Mouse (Mus musculus) urinary bladder, postnatal 25 days (tissue): ENCODE results near the gene Zc3h7b.
A peak's percentile ranks its signal among the peaks of the same experiment; 100 is the strongest.
"Not testable (repeated sequence)": the region's sequence is repeated elsewhere in the genome, so short reads cannot be mapped to it uniquely, and the experiment has no call there.

Source experiments
- DNase-seq: peaks from one replicate; pipeline ENCODE4 v3.0.0; 2022; ENCODE audit warnings: low spot score

Gene Zc3h7b

DNA sequence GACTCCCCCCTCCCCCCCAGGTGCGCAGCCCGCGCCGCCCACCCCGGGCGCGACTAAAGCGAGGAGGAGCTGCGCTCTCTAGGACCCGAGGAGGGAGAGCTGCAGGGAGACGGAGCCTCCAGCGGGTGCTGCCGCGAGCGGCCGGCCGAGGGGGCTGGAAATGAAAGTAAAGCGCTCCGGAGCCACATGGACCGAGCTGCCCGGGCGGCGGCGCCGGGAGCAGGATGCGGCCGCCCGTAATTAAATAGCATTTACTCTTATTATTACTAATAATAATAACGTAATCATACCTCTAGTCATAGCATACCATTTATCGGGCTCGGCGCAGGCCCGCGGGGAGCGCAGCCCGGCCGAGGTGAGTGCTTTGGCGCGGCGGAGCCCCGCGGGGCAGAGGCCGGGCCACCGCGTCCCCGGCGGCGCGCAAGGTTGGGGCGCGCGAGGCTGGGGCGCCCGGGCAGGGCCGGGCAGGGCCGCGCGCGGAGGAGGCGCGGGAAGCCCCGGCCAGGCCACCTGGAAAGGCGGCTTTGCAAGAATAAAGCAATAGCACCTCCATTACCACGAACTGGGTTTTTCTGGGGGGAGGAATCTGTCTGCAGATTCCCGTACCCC is at the start of gene Zc3h7b, which contains the start of gene Rangap1:
TSS of gene Zc3h7b (plus strand) at position 66 of the 609 bp plus-strand sequence.
TSS of gene Rangap1 (minus strand) at position 539 of the 609 bp plus-strand sequence.
- DNase-seq: peak; percentile 66

DNA sequence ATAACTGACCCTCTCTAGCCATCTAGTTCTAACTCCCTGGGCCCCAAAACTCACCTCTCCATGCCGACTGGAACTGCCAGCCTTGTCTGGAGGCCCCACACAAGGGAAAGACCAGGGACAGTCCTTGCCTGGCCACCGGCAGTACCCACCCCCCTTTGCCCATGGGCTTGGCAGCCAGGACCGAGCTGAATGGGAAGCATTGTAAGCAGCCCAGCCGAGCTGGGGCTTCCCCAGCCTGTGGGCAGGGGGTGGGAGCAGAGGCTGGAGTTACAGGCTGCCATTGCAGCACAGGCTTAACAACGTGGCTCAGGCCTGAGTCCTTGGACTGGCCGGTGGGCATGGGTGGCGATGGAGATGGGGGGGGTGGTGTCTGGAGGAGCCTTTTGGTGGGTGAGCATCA is 47.7 kb upstream of the Zc3h7b start, which contains the start of gene Chadl:
TSS of gene Chadl (minus strand) at position 113 of the 400 bp plus-strand sequence.
- no peak for DNase-seq

DNA sequence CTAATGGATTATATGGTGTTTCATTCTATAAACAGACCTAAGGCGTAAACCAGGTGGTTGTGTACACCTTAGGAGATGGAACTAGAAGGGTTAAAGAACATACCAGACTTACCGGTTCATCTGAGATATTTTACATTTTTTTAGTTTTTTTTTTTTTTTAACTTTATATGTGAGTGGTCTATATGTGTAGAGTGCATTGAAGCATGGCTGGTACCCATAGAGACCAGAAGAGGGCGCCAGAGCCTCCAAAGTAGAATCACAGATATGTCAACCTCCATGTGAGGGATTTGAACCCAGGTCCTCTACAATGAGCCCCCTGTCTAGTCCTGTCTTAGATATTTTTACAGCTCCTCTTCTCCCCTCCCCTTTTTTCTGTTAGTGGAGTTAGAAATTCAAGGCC is 47.0 kb upstream of the Zc3h7b start:
- no peak for DNase-seq

- DNase-seq: no peak
Observed at GRCm38 (mm10) chr15:81698532-81698931, 46.3 kb upstream of the Zc3h7b start.

- DNase-seq: no peak
Observed at GRCm38 (mm10) chr15:81700161-81700560, 44.7 kb upstream of the Zc3h7b start.

DNA sequence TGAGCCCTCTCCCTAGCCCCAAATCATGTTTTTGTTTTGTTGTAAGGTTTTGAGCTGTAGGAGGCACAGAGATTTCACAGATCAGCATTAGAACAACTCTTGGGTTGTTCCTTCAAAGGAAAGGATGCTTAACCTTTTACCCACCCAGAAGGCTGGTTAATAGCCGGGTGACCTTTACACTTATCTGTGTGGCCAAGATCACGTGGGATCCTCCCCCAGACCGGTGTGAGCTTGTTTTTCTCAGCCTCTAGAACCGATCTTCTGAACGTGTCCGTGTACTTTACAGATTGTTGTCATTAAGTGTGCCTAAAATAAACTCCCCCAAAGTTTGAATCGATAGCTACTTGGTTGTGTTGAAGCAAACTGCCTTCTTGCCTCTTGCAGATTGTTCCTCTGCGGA is 44.3 kb upstream of the Zc3h7b start:
- DNase-seq: no peak

DNA sequence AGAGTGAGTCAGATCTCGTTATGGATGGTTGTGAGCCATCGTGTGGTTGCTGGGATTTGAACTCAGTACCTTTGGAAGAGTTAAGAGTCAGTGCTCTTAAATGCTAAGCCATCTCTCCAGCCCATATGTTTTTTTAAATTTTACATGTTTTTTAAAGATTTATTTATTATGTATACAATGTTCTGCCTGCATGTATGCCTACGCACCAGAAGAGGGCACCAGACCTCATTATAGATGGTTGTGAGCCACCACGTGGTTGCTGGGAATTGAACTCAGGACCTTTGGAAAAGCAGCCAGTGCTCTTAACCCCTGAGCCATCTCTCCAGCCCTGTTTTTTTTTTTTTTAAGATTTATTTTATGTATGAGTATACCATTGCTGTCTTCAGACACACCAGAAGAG is 43.5 kb upstream of the Zc3h7b start:
- DNase-seq: not testable (repeated sequence)

DNA sequence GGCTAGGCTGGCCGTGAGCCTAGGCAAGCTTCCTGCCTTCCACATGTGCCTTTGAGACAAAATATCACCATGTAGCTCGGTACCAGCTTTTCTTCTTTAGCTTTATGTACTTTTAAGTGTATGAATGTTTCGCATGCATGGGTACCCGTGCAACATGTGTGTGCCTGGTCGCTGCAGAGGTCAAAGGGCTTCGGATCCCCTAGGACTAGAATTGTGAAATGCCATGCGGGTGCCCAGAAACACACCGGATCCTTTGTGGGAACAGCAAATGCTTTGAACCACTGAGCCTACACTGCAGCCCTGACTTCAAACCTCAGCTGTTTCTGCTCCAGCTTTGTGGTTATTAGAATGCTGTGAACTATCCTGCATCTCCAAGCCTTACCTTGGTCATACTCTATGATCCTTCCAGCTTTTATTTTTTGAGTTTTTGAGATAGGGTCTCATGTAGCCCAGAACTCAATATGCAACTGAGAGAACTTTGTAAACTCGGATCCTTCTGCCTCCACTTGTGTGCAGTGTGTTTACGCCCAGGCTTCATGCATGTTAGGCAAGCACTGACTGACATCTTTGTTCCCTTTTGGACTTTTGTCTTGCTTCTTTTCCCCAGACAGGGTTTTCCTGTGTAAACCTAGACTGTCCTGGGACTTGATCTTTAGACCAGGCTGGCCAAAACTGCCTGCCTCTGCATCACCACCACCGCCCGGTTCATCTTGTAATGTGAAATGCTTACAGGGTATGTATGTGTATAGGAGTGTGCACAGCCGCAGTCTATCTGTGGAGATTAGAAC is 42.4 kb upstream of the Zc3h7b start:
- no peak for DNase-seq

DNA sequence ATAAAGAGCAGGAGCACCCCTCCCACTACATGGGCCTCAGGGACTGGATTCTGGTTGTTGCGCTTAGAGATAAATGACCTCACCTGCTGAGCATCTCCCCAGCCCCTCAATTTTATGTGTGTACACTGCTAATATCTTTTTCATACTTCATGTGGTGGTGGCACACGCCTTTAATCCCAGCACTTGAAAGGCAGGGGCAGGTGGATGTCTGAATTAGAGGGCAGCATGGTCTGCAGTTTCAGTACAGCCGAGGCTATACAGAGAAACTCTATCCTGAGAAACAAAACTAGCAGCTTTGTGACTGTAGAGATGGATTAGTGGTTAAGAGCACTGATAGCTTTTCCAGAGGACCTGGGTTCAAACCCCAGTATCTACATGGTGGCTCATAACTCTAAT is 41.8 kb upstream of the Zc3h7b start:
- DNase-seq: no peak

DNA sequence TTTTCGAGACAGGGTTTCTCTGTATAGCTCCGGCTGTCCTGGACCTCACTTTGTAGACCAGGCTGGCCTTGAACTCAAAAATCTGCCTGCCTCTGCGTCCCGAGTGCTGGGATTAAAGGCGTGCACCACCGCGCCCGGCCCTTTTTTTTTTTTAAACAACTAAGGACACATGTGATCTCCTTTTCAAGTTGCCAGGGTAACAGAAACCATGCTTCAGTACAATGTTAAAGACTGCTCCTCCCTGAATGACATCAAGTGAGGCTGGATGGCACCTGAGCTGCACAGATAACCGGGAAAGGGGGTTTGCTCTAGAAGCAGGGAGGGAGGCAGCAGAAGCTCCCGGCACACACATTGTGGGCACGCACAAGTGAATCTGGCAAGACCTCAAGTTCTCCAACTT is 35.9 kb upstream of the Zc3h7b start:
- DNase-seq: no peak

GRCm38 (mm10) chr15:81709686-81710085 is 35.2 kb upstream of the Zc3h7b start:
- no peak for DNase-seq

GRCm38 (mm10) chr15:81710801-81711200 is 34.1 kb upstream of the Zc3h7b start:
- DNase-seq: no peak

DNA sequence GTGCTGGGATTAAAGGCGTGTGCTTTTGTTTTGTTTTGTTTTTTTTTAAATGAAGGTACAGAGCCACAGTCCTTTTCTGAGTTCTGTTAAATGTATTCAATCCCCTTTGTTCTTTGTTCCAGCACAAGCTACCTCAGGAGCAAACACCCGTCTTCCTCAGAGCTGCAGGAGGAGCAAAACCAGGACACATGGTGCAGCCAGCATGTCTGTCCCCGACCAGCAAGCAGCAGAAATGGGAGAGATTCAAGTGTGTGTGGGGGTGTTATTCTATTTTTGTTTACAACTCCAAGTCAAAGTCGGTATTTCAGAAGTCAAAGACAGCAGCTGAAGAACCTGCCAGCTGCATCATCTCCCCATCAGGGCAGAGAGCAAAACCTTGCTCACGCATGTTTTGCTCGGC is 31.1 kb upstream of the Zc3h7b start:
- no peak for DNase-seq

GRCm38 (mm10) chr15:81718336-81719138 is 26.3 kb upstream of the Zc3h7b start:
- no peak for DNase-seq

DNA sequence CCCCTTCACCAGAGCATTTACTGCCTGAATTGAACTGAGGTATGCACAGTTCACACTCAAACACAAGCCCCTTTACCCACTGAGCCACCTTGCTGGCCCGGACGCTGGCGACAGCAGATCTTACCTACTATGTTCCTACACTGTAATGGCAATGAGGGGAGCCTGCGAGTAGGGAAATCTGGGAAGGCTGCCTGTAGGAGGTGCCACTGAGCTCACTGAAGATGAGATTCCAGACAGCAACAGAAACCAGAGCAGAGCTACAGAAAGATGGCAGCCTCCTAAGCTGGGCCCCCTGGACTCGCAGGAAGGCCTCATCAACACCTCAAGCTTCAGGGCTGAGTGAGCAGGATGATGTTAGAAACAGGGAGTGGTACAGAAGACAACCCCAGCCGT is 25.7 kb upstream of the Zc3h7b start:
- no peak for DNase-seq

DNA sequence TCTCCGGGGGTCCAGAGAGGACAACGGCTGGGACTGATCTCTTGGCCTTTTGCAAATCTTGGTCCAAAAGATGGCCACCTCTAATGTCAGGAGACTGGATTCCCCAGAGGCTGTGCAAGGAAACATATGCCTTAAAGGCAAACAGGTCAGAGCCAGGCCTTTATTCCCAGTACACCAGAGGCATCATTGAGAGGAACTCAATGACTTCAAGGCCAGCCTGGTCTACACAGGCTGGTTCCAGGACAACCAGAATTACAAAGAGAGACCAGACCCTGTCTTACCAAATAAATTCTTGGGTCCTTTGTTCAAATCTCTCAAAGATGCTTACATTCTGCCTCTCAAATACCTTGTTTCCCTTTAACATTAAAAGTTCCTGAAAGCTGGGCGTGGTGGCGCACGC is 22.5 kb upstream of the Zc3h7b start:
- no peak for DNase-seq

DNA sequence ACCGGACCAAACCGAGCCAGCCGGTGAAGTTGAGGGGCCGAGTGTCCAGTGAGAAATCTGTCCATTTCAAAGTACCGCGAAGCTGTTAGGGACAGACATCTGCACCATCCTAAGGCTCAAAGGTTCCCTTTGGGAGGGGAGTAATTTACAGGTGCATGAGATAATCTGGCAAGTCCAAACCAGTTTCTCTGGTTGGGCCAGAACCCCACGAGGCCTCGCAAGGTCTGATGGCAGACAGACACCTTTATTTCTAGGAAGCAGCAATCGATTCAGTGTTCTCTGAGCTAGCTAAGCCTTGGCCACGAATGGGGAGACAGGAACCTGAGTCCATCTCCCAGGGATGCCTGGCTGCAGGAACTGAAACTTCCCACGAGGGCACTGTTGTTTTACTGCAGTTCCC is 21.2 kb upstream of the Zc3h7b start:
- no peak for DNase-seq

DNA sequence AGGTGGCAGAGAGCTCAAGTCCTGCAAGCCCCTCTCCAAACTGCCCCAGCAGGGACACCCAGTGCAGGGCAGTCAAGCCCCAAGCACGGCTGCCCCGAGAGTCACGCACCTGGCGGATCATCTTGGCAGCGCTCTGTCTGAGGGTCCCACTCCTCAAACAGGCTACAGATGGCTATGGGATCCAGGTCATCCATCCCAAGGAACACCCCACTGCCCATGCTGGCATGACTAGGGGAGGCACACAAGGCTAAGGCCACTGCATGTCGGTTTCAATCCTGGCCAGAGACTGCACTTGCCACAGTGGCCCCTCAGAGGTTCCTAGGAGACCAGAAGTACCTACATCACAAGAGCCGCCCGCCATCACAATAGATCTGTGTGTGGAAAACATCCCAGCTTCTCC is 18.9 kb upstream of the Zc3h7b start:
- DNase-seq: no peak

DNA sequence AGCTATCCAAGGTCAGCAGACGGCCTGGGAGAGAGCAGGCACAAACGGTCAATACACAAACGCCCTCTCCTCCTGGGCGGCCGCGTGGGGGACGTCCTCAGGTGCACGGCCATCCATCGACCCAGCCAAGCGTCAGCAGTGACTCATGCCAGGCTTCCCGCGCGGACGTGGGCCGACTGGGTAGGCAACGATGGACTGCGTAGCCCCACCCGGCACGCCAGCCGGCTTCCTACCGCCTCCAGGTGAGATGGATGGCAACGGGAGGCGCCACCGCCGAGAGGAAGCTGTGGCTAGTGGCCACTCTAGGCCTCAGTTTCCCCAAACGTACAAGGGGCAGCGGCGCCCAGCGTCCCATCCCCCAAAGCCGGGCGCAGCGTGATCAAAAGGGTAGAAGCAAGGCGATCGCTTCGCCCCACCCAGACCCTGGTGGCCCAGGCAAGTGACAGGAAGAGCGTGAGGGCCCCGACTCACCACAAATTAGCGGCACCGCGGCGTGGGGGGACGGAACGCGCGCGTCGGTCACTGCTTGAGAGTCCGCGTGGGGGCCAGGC is 15.5 kb upstream of the Zc3h7b start:
- DNase-seq: peak; percentile 26

DNA sequence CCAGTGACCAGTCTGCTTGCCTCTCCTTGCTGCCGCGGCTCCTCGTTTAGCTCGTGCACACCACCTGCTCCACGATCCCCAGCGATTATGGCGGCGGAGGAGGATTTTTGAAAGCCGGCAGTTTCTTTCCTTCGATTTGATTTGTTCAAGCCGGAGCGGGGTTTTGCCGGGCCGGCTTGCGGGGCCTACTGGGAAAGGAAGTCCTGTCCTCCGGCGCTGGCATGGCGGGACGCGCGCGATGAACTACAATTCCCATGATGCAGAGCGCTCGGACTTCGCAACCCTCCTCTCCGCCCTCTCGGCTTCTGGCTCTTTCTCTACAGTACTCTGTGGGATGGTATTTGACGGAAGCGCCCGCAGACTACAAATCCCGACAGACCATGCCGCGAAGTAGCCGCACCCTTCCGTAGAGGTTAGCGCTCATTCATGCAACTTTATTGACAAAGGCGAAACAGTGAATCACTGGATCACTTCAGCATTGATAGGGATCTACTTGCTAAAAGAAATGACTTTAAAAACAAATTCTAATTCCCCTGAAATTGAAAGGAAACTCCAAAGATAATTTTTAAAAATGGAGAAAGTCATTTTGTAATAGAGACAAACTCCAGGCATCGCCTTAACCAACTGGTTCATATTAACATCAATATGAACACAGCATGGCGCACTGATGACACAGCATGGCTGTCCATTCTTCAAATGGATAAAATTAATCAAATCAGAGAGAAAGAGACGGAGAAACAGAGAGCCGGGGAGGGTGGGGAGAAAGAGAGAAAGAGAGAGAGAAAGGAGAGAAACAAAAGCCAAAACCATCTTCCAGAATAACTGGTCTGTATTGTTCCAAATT is 14.8 kb upstream of the Zc3h7b start:
- peak; percentile 84 for DNase-seq

GRCm38 (mm10) chr15:81735075-81735474 is 9.8 kb upstream of the Zc3h7b start:
- no peak for DNase-seq

GRCm38 (mm10) chr15:81739296-81739695 is 5.6 kb upstream of the Zc3h7b start:
- DNase-seq: no peak
